In genomic region chr7:73648010-73648409, GRCm38 (mm10) we compare ENCODE assay signal across 9 mouse cellular contexts.
DNase-seq lines count a peak whose midpoint lies in the region; ATAC-seq and TF ChIP-seq lines count a peak whose summit lies in the region.
"Had no signal": no experiment of that assay in that cellular context is flagged by ENCODE, and none has a peak within 500 bp of the region (broad histone marks: within the 10 kb centered on the region; RNA-seq: fewer than 3 reads in every experiment).

No protein-coding gene starts in this region.

- H3K9me3 ChIP-seq in hindbrain, embryonic 14.5 days (ENCODE audit: control insufficient read depth, low read length): 0 out of 2 replicates have a peak, but pooled peaks cover 3% of the 10 kb centered on the region
- no peaks in the 10 kb centered on the region for H3K9me3 ChIP-seq in hindbrain, embryonic 16.5 days (ENCODE audit: control insufficient read depth, low read length)
- H3K9me3 ChIP-seq: embryonic facial prominence, embryonic 15.5 days had no signal

- no peak overlapping the region for H3K9ac ChIP-seq in hindbrain, embryonic 14.5 days
- H3K9ac ChIP-seq in hindbrain, embryonic 16.5 days (ENCODE audit: low read depth, low read length): no peak overlapping the region
- H3K9ac ChIP-seq: embryonic facial prominence, embryonic 15.5 days had no signal

- ATAC-seq in hindbrain, embryonic 14.5 days (ENCODE audit: low FRiP score): no peak
- ATAC-seq in hindbrain, embryonic 16.5 days: no peak

- H3K4me3 ChIP-seq in hindbrain, embryonic 14.5 days (replicated peaks; ENCODE audit: low read length): no peak overlapping the region
- H3K4me3 ChIP-seq in hindbrain, embryonic 16.5 days (ENCODE audit: low read length): no peak overlapping the region
- H3K4me3 ChIP-seq in embryonic fibroblast, embryonic 13.5 days (ENCODE audit: insufficient read depth, low read length): no peak overlapping the region
- no peak overlapping the region for H3K4me3 ChIP-seq in thymus, adult 2 months (ENCODE audit: control insufficient read depth, insufficient read depth, low read length)
- H3K4me3 ChIP-seq: embryonic facial prominence, embryonic 15.5 days had no signal

- H3K4me1 ChIP-seq in hindbrain, embryonic 14.5 days (replicated peaks; ENCODE audit: control insufficient read depth, insufficient read depth, low read length): 0 out of 2 replicates have a peak, but pooled peaks cover 3% of the 10 kb centered on the region
- no peaks in the 10 kb centered on the region; the same call in 1 of the 2 replicates for H3K4me1 ChIP-seq in hindbrain, embryonic 16.5 days (ENCODE audit: control insufficient read depth, insufficient read depth, low read depth, low read length)
- H3K4me1 ChIP-seq in embryonic fibroblast, embryonic 13.5 days (ENCODE audit: control insufficient read depth, insufficient read depth, low read length): no peaks in the 10 kb centered on the region
- no peaks in the 10 kb centered on the region; the same call in 1 of the 2 replicates for H3K4me1 ChIP-seq in thymus, adult 2 months (replicated peaks; ENCODE audit: control insufficient read depth, insufficient read depth, low read length)

- DNase-seq in hindbrain, embryonic 14.5 days (ENCODE audit: low spot score): peak; percentile 87
- DNase-seq in adrenal gland, postnatal 36 days: peak; percentile 86
- peak; percentile 92 for DNase-seq in induced T-regulatory cell, adult 2 months (ENCODE audit: low read depth)
- DNase-seq in left cerebral cortex, postnatal 25 days (ENCODE audit: low spot score in 2 of 2): peak; percentile 78 to 85
- peak; percentile 37 for DNase-seq in ovary, adult 18-20 months (ENCODE audit: low spot score)
- DNase-seq in thymus, adult 2 months: peak; percentile 87

- WGBS in hindbrain, embryonic 14.5 days: 32% methylated on average over 4 of the region's 4 CpGs
- 29% methylated on average over 4 of the region's 4 CpGs for WGBS in hindbrain, embryonic 16.5 days
- WGBS in thymus, adult 2 months: 30% methylated on average over 4 of the region's 4 CpGs

- TF ChIP-seq CTCF in embryonic fibroblast, embryonic 13.5 days (IDR thresholded peaks at IDR 0.05; ENCODE audit: borderline replicate concordance, insufficient read depth, low read length): peak; percentile 68; the same call in 1 of the 2 replicates
- peak; percentile 27; the same call in 1 of the 2 replicates for TF ChIP-seq CTCF in thymus, adult 2 months (IDR thresholded peaks at IDR 0.05; ENCODE audit: borderline replicate concordance, control insufficient read depth, extremely low read depth, insufficient read depth, low read length, poor library complexity)

- no peak overlapping the region for H3K4me2 ChIP-seq in hindbrain, embryonic 14.5 days (replicated peaks)
- no peak overlapping the region for H3K4me2 ChIP-seq in hindbrain, embryonic 16.5 days (ENCODE audit: low read length)
- H3K4me2 ChIP-seq: embryonic facial prominence, embryonic 15.5 days had no signal

- no peak for TF ChIP-seq POLR2A in embryonic fibroblast, embryonic 13.5 days (IDR thresholded peaks at IDR 0.05; ENCODE audit: low read depth, low read length)
- TF ChIP-seq POLR2A in thymus, adult 2 months (IDR thresholded peaks at IDR 0.05; ENCODE audit: control insufficient read depth, extremely low read depth, insufficient read depth, low read length, poor library complexity): no peak

- intact Hi-C loops in left cerebral cortex, postnatal 25 days (cut with DNase I): no loop called here

- H3K27ac ChIP-seq in hindbrain, embryonic 14.5 days: no peak overlapping the region
- no peak overlapping the region for H3K27ac ChIP-seq in hindbrain, embryonic 16.5 days (ENCODE audit: low read depth, low read length)
- H3K27ac ChIP-seq in embryonic fibroblast, embryonic 13.5 days (ENCODE audit: insufficient read depth, low read length): no peak overlapping the region
- no peak overlapping the region for H3K27ac ChIP-seq in thymus, adult 2 months (ENCODE audit: control insufficient read depth, insufficient read depth, low read length)
- H3K27ac ChIP-seq: embryonic facial prominence, embryonic 15.5 days had no signal

- H3K27me3 ChIP-seq in hindbrain, embryonic 14.5 days (ENCODE audit: control insufficient read depth, insufficient read depth, low read length): no peaks in the 10 kb centered on the region
- no peaks in the 10 kb centered on the region for H3K27me3 ChIP-seq in hindbrain, embryonic 16.5 days (replicated peaks; ENCODE audit: control insufficient read depth, insufficient read depth, low read length)
- no peaks in the 10 kb centered on the region for H3K27me3 ChIP-seq in thymus, adult 2 months (ENCODE audit: control insufficient read depth, insufficient read depth, low read length)
- H3K27me3 ChIP-seq: embryonic facial prominence, embryonic 15.5 days had no signal

- no peaks in the 10 kb centered on the region for H3K36me3 ChIP-seq in hindbrain, embryonic 14.5 days (replicated peaks; ENCODE audit: control insufficient read depth, insufficient read depth)
- no peaks in the 10 kb centered on the region for H3K36me3 ChIP-seq in hindbrain, embryonic 16.5 days (ENCODE audit: control insufficient read depth, insufficient read depth, low read length)
- H3K36me3 ChIP-seq in thymus, adult 2 months (ENCODE audit: control insufficient read depth, insufficient read depth, low read length): no peaks in the 10 kb centered on the region
- H3K36me3 ChIP-seq: embryonic facial prominence, embryonic 15.5 days had no signal

Comparison
In these comparisons a context has a peak if more than half of its experiments do, and no peak if none do; other contexts are left out.
1. DNase-seq: peak in every context shown above with its lines; median percentile 92 in induced T-regulatory cell, adult 2 months; 87 in hindbrain, embryonic 14.5 days; 87 in thymus, adult 2 months; 86 in adrenal gland, postnatal 36 days; 82 in left cerebral cortex, postnatal 25 days; 37 in ovary, adult 18-20 months.